Mouse (Mus musculus) urinary bladder, postnatal 25 days (tissue): ENCODE results near the gene Plxna2.

Source experiments
- DNase-seq: peaks from one replicate; pipeline ENCODE4 v3.0.0; 2022; ENCODE audit warnings: low spot score

Gene Plxna2

DNA sequence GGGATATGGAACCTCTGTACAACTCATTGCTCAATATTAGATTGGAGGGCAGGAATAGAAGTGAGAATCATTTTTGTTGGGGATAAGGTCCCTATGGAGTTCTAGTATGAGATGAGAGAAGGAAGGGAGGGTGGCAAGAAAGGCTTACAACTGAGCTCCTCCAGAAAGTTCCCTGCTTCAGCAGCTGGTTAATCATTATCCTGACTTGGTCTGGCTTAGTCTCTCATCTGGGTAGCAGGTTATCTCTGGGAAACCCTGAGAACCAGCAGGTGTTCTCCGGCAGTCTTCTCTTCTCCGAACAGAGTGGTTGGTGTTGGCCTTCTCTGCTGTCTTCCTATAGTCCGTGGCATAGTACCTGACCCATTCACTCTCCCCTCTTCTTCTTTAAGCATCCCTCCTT, 5.6 kb downstream of the Plxna2 start:
- no peak for DNase-seq

- no peak for DNase-seq
Observed at GRCm38 (mm10) chr1:194624411-194624810, 6.4 kb downstream of the Plxna2 start.

DNA sequence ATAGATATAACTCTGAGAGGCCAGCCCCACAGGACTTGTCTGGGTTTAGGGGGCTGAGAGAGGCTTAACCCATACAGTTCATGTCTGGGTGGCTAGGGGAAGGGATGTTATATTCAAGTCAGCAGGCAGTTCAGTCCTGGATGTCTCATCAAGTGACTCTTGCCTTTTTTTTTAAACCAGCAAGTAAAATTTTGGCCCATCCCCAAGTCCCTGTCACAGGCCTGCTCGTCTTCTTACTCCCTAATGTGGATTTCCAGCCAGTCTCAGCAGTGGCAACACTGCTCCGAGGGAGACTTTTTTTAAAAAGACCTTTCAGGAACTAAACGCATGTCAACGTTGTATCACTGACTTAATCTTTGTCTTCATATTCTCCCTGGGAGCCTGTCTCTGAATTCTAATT, 7.0 kb downstream of the Plxna2 start:
- no peak for DNase-seq

DNA sequence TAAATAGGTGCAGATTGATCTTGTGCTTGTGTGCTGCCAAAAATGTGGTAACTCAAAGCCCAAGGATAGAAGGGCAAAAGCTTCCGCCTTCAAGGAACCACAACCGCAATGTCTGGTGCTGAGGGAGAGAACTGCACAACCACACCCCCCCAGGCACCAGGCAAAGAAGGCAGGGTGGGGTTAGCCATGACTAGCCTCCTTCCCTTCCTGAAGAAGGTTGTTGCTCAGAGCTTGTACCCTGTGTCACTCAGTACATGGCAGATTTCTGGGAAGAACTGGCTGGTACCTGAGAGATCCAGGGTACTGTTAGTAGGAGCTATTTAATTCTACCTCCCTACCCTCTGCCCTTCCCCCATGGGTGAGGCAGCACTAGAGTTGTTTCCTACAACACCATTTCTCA, 8.1 kb downstream of the Plxna2 start:
- DNase-seq, result no peak

DNA sequence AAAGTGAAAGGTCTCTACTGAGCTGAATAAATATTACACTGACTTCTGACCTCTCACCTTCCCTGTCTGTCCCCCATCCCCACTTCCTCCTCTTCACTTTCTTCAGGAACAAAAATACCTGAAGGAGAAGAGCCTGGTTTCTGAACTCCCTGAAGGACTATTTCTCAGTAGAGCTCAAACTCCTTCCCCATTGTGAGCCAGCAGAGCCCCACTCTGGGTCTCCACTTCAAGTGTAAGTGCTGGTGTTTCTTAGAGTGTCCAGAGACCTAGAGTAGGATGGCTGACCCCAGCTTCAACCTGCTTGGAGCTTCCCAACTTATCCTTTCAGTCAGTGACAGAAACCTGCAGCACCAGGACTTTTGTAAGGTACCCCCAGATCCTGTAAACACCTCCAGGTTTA, 9.3 kb downstream of the Plxna2 start:
- no peak for DNase-seq

DNA sequence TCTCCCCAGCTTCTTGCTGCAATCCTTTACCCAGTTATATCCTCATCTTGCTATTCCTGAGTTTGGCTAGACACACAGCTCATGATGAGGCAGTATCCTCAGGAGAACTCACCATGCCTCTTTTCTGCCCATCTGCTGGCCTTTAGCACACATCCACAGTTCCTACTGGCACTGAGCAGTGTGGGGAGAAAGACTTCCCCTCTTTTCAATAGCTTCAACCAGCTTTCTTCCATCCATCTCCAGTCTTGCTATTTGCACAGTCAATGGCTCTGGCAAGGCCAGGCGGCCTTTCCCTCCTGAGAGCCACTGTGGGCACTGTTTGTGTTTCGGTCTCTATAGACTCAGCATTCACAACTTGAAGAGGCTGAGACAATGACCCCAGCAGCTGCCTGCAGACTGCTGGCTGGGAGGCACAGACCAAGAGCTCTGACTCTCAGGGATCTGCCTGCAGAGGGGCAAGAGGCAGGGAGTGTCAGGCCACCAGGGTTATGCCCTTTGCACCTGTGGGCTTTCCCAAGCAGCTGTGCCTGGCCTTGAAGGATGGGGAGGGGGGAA, 11.2 kb downstream of the Plxna2 start:
- DNase-seq, result no peak

DNA sequence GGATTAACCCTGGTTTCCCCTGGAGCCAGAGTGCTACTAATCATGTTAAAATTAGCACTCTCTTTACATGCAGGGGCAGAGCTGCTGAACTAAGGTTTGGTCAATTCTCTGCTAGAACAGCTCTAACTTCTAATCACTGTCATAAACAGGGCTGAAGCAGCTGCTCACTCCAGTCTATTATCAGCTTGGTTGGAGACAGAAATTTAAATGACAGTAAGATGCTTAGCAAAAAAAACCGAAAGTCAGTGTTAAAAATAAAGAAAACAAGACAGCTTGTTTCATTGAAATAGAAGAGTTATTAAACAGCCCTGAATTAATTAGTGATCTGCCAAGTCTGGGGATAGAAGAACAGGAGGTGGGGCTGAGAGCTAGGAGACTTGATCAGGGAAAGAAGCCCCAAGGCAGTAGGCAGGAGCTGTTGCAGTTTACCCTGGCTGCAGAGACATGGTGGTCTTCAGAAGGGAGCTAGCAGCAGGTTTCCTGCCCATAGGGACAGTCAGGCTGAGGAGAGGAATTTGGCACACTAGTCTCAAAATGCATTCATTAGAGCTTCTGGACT, 12.6 kb downstream of the Plxna2 start:
- no peak for DNase-seq

- DNase-seq, result no peak
Observed at GRCm38 (mm10) chr1:194631574-194631973, 13.6 kb downstream of the Plxna2 start.

DNA sequence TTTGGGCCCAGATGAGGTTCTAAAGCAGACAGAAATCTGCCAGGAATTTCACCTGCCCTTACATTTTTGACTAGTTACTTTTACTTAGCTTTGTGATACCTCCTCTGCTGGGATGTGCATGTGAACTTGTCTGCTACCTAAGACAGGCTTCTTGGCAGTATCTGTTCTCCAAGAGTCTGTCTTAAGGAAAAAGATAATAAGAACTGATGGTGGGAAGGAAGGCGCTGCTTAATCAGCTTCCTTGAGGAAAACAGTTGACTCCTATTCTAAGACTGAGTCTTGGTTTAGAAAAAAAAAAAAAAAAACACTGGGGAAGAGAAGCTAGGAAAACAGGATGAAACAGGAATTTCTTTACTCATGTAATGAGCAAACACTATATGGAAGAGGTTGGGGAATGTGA, 14.0 kb downstream of the Plxna2 start:
- no peak for DNase-seq

DNA sequence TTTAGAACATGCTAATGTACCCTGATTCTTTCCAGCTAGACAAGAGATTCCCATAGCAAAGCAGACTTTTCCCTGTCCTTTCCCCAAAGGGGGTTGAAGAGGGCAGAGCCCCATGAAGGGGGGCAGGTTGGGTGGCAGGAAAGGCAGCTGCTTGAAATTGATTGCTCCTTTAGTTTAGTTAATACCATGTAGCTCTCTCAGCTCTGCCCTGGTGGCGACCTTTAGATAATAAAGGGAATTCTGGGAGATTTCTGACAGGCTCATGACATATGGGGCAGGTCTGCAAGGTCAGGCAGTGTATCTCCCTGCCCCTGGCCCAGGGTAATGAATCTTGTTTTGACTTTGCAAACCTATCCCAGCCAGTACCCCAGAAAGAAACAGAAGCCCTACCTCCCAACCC, 17.4 kb downstream of the Plxna2 start:
- DNase-seq, result no peak

DNA sequence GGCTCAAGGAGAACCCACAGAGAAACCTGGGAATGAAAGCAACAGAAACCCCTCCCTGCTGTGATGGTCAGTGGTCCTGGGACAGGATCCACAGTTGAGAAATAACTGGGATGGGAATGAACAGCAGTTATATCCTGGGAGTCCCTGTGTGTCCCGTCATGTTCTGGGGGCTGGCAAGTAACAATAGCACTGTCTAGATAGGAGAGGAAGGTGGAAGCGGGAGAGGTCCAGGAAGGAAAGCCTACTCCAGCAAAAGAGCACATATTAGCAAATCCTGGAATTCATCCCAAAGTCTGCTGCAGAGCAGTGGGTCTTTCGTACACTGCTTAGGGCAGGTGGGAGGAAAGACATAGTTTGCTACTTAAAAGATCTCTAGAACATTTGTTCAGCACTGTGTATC, 17.9 kb downstream of the Plxna2 start:
- DNase-seq, result no peak

DNA sequence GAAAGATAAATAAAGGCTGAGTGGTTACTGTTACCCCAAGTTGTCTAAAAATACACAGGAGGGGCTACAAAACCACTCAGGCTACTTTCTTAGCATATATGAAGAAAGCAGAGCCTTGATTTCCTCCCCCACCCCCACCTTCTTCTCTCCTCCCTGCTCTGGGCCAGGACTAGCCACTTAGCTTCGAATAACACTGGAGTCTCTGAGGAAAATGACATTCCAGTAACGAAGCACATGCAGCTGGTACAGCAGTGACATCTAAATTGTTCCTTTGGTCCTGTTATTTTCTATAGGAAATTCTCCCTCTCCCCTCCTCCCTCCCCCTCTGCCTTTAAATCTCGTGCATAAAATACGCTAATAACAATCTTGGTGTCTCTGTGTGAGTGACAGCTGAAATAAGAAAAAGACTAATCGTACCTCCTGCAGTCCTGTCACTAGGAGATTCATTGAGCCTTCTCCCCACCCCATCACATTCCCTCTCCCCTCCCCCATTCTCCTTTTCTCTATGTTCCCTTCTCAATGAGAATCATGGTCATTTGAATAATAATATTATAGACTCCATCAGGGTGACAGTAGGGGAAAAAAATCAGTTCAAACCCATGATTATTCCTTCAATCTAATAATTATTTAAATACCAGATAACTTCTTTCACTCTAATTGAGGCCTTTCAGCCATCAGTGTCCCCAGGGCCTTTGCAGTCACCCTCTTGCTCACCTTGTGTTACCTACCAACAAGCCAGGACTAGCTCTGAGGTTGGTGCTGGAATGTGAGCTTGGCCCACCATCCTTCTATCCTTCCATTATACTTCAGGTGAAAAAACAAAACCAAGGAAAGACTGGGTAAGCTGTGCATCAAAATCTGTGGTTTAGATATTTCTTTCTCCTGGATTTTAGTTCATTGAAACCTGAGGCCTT, 19.6 kb downstream of the Plxna2 start:
- no peak for DNase-seq

DNA sequence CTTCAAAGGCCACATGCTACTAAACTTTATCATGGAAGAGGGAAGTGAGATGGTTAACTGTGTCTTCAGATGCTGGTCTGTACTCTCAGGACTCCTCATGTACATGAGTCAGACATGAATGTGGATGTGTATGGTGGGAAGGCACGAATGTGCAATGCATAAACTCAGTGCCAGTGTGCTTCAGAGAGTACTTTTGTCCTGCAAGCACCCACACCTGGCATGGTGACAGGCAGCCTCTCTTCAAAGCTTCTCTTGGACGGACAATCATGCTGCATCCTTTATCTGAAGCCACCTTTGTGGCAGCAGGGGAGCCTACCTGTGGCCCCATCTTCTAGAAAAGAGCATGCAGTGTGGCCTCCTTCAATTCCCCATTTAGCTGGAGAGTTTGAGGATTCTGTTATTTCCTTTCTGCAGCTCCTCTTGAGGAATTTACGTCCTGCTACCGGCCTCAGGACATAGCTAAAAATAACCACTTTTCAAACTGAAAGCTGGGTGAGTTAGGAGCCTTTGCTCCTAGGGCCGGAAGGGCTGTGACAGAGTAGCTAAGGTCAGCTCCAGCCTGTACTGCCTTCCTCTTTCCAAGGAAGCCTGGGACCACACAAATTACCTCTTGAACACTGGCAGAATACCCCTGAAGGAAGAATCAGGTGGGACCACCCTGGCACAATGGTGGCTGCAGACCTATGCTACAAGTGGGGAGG, 23.7 kb downstream of the Plxna2 start:
- DNase-seq, result no peak

DNA sequence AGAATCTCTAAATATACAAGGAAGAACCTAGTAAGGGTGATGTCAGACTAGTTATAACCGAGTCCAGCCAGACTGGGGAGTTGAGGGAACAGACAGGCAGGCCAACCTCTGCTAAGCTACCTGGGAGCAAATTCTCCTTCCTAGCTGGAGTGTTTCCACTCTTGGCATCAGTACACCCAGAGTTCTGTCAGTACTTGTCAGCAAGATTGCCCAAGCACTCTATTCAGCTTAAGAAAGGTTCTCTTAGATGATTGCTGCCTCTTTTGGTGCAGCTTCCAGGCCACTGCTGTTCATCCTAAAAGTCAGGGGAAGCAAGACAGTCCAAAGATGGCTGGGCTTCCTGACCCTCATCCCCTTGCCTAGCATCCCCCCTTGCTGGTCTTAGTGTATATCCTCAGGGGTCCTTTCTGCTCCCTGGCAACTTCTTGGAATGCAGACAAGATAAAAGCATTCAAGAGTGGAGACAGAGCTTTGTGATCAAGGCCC, 24.3 kb downstream of the Plxna2 start:
- DNase-seq, result no peak

GRCm38 (mm10) chr1:194643930-194644329, 25.9 kb downstream of the Plxna2 start:
- DNase-seq, result no peak

DNA sequence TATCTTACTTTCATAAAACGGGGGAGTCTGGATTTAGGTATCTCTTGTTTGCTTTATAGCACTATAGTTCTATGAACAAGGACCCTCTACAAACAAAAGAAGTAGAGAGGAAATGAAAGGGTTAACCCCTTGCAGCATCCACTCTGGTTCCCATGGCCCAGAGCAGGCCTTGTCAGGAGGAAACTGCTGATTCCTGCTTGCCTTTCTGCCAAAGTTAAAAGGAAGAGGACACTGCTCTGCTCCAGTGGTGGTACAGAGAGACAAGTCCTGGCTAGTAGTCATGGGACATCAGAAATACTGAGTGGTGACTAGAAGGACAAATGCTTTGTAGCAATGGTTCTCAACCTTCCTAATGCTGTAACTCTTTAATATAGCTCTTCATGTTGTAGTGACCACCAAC, 27.9 kb downstream of the Plxna2 start:
- DNase-seq, result no peak

DNA sequence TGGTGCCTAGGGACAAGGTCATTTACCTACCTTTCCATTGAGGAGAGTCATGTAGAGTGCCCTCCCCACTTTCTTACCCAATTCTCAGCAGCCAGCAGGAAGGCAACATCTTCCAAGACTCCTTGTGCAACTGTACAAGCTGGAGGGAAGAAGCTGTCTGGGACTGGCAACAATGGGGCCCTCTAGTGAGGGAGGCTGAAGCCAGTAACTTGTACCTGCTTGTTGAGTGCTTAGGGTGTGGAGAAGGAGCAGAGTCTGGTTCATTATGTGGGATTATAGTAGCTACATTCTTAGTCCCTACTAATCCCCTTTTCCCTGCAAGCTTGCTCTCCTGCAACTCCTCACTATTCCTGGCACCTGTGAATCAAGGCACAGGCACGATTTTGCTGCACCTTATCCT, 32.1 kb downstream of the Plxna2 start:
- no peak for DNase-seq

DNA sequence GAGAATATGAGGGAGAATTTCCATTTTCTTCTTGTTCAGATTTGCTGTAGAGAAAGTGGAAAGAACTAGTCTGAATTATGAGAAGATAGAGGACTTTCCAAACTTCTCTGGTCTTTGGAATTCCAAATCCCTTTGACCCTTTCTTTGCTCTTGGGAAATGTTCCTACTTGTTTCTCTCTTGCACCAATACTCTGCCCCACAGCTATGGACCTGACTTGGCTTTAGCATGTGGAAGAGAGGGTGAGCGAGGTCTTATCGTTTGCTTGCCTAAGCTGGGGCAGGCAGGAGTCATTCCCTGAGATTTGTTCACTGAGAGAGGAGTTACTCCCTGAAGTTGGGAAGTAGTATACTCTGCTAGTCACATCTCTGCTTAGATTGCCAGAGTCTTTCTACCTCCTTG, 32.5 kb downstream of the Plxna2 start:
- DNase-seq, result no peak

DNA sequence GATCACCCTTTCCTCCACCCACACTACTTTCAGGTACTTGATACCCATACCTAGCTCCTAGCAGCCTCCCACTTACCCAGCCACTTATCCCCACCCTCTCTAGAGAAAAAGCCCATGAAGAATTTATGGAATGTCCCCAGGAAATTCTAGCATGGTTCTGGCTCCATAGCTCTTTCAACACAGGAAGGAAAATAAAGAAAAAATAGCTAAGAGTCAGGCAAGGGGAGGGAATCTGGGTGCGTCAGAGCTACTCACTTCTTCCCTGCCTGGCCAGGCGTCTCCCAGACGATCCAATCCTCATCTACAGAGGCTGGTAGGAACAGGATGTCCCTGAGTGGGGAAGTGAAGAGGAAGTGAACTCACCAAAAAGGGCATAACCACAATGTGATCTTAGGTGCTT, 34.0 kb downstream of the Plxna2 start:
- DNase-seq, result no peak

DNA sequence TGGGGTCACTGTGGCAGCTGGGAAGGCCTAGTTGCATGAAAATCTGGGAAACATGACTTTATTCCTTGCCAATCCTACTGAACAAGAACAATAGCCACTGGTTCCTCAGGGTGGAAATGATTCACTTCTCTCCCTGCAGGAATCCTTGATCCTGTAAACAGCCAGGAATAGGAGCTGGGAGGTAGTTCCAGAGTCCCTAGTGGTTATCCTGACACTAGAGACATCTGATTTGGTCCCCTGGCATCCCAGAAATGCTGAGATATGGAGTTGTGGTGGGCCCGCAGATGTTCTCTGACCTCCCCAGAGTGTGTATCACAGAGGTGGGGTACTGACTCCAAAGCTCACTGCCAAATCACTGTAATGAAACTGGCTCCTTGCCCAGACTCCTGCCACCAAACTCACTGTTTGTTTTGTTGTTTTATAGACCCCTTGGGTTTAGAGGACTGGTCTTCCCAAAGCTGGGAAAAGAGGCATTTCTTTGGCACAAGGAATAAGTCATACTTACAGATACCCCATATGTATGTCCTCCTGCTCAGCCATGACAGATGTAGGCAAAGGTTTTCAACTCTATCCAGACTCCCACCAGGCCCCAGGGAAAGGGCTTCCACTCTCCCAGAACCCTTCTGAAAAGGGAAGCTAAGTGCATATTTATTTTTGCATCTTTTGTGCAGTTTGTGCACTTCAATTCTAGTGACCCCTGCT, 40.6 kb downstream of the Plxna2 start:
- DNase-seq, result no peak

DNA sequence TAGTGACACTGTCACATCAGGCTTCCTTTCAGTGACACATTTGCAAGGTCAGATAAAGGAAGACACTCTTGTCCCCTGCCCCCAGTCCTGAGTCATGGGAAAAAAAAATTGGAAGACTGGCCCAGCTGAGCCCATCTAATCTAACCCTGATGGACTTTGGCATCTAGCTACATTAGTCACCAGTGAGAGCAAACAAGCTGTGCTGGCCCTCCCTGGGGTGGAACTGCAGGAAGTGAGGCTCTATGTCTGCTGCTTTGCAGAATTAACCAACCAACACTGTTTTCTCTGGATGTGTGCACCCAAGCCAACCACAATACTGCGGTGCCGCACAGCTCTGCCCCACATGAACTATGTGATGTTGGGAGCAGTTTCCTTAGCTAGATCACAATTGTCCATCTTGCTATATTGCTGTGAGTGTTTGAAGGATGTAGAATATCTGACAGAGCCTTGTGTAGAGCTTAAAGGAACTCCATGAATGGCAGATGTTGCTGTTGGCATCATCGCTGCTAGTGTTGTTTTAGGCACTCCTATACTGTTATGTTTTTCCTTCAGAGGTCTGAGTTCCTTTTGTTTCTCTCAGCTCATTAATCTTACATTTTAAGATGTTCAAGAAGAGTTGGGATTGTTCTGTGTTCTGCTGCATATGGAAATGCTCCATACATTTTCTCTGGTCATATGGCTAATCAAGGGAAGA, 42.6 kb downstream of the Plxna2 start:
- peak; percentile 25 for DNase-seq

DNA sequence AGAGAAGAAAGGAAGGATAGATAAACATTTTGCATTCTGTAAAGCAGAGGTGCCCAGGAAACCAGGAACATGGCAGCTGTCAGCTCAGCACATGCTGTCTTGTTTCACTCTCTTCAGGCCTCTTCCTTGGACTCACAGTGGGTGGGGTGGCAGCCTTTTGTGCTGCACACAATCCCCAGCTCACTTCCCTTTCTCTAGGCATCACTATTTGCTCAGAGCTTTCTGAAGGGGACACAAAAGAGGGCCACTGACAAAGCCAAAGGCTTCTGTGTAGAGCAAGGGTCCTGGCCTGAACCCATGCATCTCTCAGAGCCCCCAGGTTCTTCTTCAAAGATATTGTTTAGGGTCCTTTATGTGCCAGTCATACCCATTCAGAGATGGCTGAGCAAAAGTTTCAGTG, 45.0 kb downstream of the Plxna2 start:
- no peak for DNase-seq
